Comparison of ENCODE assay signal across 10 mouse cellular contexts in genomic region chr19:17715281-17715955, GRCm38 (mm10).
A peak's percentile ranks its signal among the peaks of the same experiment; 100 is the strongest.
DNase-seq lines count a peak whose midpoint lies in the region; ATAC-seq lines count a peak whose summit lies in the region.
"Had no signal": no experiment of that assay in that cellular context is flagged by ENCODE, and none has a peak within 500 bp of the region (broad histone marks: within the 10 kb centered on the region; RNA-seq: fewer than 3 reads in every experiment).

No protein-coding gene starts in this region.

- H3K27ac ChIP-seq in kidney, embryonic 16.5 days (ENCODE audit: low read length), result no peak overlapping the region
- H3K27ac ChIP-seq: left cerebral cortex, adult 2 months had no signal

- H3K9me3 ChIP-seq in kidney, embryonic 16.5 days (ENCODE audit: low read length), result no peaks in the 10 kb centered on the region

- H3K27me3 ChIP-seq in kidney, embryonic 16.5 days (ENCODE audit: insufficient read depth, low read length), result no peaks in the 10 kb centered on the region

- H3K4me1 ChIP-seq in kidney, embryonic 16.5 days (ENCODE audit: insufficient read depth, low read length), result no peaks in the 10 kb centered on the region

- no peak overlapping the region for H3K9ac ChIP-seq in kidney, embryonic 16.5 days (replicated peaks; ENCODE audit: low read length)

- peak; percentile 11 for DNase-seq in kidney, postnatal 10 days
- peak; percentile 7 for DNase-seq in embryo, embryonic 11 days
- DNase-seq in forelimb bud, embryonic 11.5 days (ENCODE audit: low read depth, low spot score), result peak; percentile 24
- DNase-seq in lung, postnatal 10 days, result peak; percentile 61
- no peak for DNase-seq in right cerebral cortex, postnatal 25 days
- DNase-seq: adrenal gland, adult 2 months; cerebellum, adult 8-10 months had no signal

- 0 out of 2 replicates have a peak, but pooled peaks cover 7% of the 10 kb centered on the region for H3K36me3 ChIP-seq in kidney, embryonic 16.5 days (ENCODE audit: insufficient read depth, low read length)

- WGBS in kidney, embryonic 16.5 days, result 72% methylated on average over 9 of the region's 9 CpGs

- ATAC-seq in kidney, embryonic 16.5 days (ENCODE audit: low FRiP score, low TSS enrichment), result no peak
- no peak for ATAC-seq in activated CD4-positive, CD25-positive, alpha-beta regulatory T cell, adult 4 months

- H3K4me3 ChIP-seq in kidney, embryonic 16.5 days (ENCODE audit: low read length), result no peak overlapping the region
- H3K4me3 ChIP-seq: left cerebral cortex, adult 2 months had no signal

- no peak overlapping the region for H3K4me2 ChIP-seq in kidney, embryonic 16.5 days (replicated peaks; ENCODE audit: low read depth, low read length)
